Mouse (Mus musculus) limb, embryonic 10.5 days (tissue): ENCODE results near the gene Gli1. TPM values are rescaled to one million over a fixed set of nuclear protein-coding genes. Genes with fewer than 3 reads are reported as not detected.

Source experiments
- DNase-seq: peaks from one replicate; pipeline ENCODE4 v3.0.0-alpha.2; 2017; ENCODE audit warnings: low spot score
- H3K27ac ChIP-seq: fragments of 300-500 bp; sonication (generic); 2 replicates; pipeline ENCODE4 v1.5.1; 2016; ENCODE audit warnings: mild to moderate bottlenecking
- H3K27me3 ChIP-seq: fragments of 300-500 bp; sonication (generic); 2 replicates; pipeline ENCODE4 v1.6.1; 2016; ENCODE audit warnings: low read depth, mild to moderate bottlenecking; ENCODE audit not compliant: poor library complexity, severe bottlenecking
- H3K36me3 ChIP-seq: fragments of 300-500 bp; sonication (generic); 2 replicates; pipeline ENCODE4 v1.6.1; 2016; ENCODE audit warnings: mild to moderate bottlenecking, moderate library complexity
- H3K4me1 ChIP-seq: fragments of 300-500 bp; sonication (generic); 2 replicates; pipeline ENCODE4 v1.6.1; 2016
- H3K4me3 ChIP-seq: fragments of 300-500 bp; sonication (generic); 2 replicates; pipeline ENCODE4 v1.5.1; 2016; ENCODE audit warnings: mild to moderate bottlenecking, moderate library complexity
- H3K9me3 ChIP-seq: fragments of 300-500 bp; sonication (generic); replicated peaks from 2 replicates; pipeline ENCODE4 v1.6.1; 2016; ENCODE audit warnings: mild to moderate bottlenecking
- WGBS: fragments of 180-500 bp; shearing (Covaris S2); methylation state at CpG from one replicate; pipeline ENCODE4 v1.1.7; 2016; 5-methylcytosine and 5-hydroxymethylcytosine counted together
- polyA plus RNA-seq: library from polyadenylated mRNA; unstranded; fragments of >200 nt; fragmentation: Nextera tagmentation; extraction: Ambion mirVana; gene quantifications from 2 replicates; pipeline ENCODE4 v1.2.1, GENCODE M21; 2016

The Gli1 gene
- polyA plus RNA-seq, 1 experiment from 2014 or later, result 10.9 TPM

DNA sequence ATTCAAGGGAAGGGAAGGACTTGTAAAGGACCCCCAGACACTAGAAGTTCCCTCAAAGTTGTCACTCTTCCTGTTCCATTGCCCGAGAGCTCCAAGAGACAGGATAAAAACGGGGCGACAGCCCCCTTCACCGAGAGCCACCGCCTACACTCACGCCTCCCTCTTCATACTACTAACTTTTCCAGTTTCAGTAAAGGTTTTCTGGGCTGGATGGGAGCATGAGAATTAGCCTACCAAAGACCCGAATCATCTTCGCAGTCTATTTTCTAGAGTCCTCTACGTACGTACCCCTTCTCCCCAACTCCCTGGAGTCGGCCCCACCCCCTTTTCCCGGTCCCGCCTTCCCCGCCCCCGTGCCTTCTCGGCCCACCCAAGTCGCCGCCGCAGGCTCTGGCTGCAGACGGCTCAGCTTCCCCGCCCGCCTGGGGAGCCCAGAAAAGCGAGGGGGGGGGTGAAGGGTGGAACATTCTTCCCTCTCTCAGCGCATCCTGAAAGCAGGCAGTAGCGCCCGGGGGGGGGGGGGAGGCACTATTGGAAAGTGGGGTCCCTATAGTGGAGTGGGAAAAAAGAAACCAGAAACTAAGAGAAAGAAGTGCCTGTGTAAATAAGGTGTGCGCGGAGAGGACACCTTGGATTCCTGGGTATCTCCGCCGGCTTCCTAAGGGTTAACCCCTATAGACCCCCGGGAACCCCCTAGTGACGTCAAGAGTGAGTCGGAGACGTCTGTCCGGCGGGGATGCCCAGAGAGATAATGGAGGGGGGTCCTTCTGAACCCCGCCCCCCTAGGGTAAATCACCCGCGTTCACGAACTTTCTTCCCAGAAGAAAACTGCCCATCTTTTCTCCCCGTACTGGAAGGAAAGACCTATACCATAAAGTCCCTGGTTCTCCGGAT, 1.8 kb downstream of the Gli1 start:
- peaks cover 32% of the 10 kb centered on the region for H3K36me3 ChIP-seq
- peaks cover 23% of the 10 kb centered on the region for H3K27me3 ChIP-seq
- under 1% methylated on average over 42 of the region's 42 CpGs for WGBS
- H3K9me3 ChIP-seq, result no peaks in the 10 kb centered on the region
- peaks cover 44% of the 10 kb centered on the region for H3K4me1 ChIP-seq
- DNase-seq, result peak; percentile 90
- peak overlapping the region; percentile 70 for H3K4me3 ChIP-seq
- H3K27ac ChIP-seq, result peak overlapping the region; percentile 94

DNA sequence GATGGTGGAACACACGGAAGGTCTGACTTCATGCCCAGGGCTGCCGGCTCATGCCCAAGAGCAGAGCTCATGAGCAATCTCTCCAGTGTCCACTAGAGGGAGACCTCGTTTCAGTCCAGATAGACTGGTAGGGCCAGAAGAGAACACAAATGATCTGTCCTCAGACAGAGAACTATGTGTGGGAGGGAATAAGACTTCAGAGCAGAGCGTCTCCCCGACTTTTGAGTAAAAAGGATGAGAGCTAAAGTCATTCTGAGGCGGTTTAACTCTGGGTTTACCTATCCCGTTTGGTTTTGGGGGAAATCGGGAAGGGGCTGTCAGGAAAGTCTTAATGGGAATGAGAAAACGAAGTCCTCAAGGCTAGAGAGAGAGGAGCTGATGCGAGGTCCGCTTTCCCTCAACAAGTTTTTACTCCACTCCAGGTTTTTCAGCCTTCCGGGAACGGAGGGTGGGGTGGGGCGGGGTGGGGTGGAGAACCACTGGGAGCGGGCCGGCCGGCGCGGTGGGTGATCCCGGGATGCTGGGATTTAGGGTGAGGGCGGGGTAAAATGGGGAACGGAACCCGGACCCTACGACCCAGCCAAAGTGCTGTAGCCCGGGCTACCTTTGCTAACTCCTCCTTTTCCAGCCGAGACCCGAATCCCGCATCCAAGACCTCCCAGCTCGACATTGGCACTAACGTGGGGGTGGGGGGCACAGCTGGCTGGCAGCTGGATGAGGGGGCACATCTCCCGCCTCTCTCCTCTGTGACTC, 2.7 kb downstream of the Gli1 start:
- under 1% methylated on average over 31 of the region's 31 CpGs for WGBS
- peaks cover 23% of the 10 kb centered on the region for H3K27me3 ChIP-seq
- peak; percentile 89 for DNase-seq

DNA sequence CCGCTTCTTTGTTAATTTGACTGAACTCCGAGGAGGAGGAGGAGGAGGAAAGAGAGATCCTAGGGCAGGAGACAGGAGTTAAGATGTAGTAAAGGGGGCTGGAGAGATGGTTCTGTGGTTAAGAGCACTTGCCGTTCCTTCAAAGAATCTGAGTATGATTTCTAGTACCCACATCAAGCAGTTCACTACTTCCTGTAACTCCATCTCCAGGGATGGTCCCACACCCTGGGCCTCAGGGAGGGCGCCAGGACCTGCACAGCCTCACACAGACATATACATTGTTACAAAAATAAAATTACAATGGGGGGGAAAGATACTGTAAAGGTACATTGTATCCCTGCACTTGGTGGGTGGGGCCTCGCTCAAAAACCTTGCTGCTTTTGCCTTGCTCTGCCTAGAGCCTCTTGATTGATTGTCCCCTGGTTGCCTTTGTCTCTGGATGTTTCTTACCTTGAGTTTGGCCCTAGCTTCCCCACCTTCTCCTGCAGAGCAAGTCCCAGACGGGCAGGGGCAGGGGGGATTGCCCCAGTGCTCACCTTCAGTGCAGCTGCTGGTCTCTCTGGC, 4.2 kb downstream of the Gli1 start:
- Histone ChIP-seq H3K4me1 (peaks cover 44% of the 10 kb centered on the region), H3K4me3 (no peak overlapping the region), H3K36me3 (peaks cover 55% of the 10 kb centered on the region), H3K27me3 (peaks cover 23% of the 10 kb centered on the region), H3K9me3 (no peaks in the 10 kb centered on the region), H3K27ac (no peak overlapping the region)
- WGBS, result 85% methylated on average over 6 of the region's 6 CpGs
- no peak for DNase-seq

More for the DNA sequence above, 2.7 kb downstream of the Gli1 start:
- H3K4me1 ChIP-seq, result peaks cover 44% of the 10 kb centered on the region
- H3K4me3 ChIP-seq, result peak overlapping the region; percentile 70
- H3K36me3 ChIP-seq, result peaks cover 41% of the 10 kb centered on the region
- no peaks in the 10 kb centered on the region for H3K9me3 ChIP-seq
- peak overlapping the region; percentile 94 for H3K27ac ChIP-seq

DNA sequence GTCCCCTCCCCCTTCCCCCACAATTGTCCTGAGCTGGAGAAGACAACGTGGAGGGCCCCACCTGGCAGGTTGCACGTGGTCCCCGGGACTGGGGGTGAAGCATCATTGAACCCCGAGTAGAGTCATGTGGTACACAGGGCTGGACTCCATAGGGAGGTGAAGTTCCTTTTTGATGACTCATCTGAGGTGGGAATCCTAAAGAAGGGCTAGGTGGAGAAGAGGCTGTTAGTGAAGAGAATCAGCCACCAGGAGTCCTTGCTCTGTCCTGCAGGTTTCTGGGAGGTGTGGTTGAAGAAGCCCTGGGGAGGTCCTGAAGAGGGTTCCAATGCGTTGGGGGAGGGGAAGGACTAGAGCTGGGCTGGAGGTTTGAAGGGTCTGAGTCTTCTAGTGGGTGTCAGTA, 4.8 kb downstream of the Gli1 start:
- no peak for DNase-seq
- peaks cover 62% of the 10 kb centered on the region for H3K36me3 ChIP-seq
- WGBS, result 79% methylated on average over 5 of the region's 5 CpGs

DNA sequence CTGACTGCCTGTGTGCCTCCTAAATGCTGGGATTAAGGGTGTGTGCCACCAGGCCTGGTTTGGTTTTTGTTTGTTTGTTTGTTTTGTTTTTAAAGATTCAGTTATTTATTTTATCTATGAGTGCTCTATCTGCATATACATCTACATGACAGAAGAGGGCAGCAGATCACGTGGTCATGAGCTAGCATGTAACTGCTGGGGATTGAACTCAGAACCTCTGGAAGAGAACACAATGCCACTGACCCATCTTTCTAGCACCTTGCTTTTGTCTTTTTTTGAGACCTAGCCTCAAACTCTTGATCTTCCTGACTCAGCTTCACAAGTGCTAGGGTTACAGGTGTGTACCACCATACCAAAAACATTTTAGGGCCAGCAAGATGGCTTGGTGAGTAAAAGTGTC, 6.5 kb downstream of the Gli1 start:
- peaks cover 79% of the 10 kb centered on the region for H3K36me3 ChIP-seq
- 93% methylated on average over 1 of the region's 1 CpGs for WGBS
- no peaks in the 10 kb centered on the region for H3K9me3 ChIP-seq
- H3K4me1 ChIP-seq, result peaks cover 31% of the 10 kb centered on the region
- H3K4me3 ChIP-seq, result no peak overlapping the region
- DNase-seq, result no peak
- H3K27ac ChIP-seq, result no peak overlapping the region
- H3K27me3 ChIP-seq, result peaks cover 27% of the 10 kb centered on the region

More for the DNA sequence above, 4.8 kb downstream of the Gli1 start:
- peaks cover 42% of the 10 kb centered on the region for H3K4me1 ChIP-seq
- no peaks in the 10 kb centered on the region for H3K9me3 ChIP-seq
- no peak overlapping the region for H3K27ac ChIP-seq
- H3K27me3 ChIP-seq, result peaks cover 26% of the 10 kb centered on the region
- no peak overlapping the region for H3K4me3 ChIP-seq

DNA sequence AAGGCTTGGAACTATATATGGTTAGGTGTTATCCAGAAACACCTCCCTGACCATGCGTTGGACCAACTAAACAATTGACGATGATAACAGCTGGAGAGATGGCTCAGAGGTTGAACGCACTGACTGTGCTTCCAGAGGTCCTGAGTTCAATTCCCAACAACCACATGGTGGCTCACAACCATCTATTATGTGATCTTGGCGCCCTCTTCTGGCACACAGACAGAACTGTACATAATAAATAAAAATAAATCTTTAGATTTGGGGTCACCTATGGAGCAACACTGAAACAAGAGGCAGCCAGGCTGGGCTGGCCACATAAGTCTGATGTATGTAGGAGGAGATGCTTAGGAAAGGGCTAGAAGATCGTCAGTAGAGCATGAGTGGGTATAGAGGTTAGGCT, 8.6 kb downstream of the Gli1 start:
- no peak overlapping the region for H3K27ac ChIP-seq
- H3K9me3 ChIP-seq, result no peaks in the 10 kb centered on the region
- H3K4me3 ChIP-seq, result no peak overlapping the region
- 66% methylated on average over 5 of the region's 5 CpGs for WGBS
- peaks cover 43% of the 10 kb centered on the region for H3K27me3 ChIP-seq
- peaks cover 93% of the 10 kb centered on the region for H3K36me3 ChIP-seq
- DNase-seq, result no peak
- peaks cover 14% of the 10 kb centered on the region; the same call in 1 of the 2 replicates for H3K4me1 ChIP-seq

DNA sequence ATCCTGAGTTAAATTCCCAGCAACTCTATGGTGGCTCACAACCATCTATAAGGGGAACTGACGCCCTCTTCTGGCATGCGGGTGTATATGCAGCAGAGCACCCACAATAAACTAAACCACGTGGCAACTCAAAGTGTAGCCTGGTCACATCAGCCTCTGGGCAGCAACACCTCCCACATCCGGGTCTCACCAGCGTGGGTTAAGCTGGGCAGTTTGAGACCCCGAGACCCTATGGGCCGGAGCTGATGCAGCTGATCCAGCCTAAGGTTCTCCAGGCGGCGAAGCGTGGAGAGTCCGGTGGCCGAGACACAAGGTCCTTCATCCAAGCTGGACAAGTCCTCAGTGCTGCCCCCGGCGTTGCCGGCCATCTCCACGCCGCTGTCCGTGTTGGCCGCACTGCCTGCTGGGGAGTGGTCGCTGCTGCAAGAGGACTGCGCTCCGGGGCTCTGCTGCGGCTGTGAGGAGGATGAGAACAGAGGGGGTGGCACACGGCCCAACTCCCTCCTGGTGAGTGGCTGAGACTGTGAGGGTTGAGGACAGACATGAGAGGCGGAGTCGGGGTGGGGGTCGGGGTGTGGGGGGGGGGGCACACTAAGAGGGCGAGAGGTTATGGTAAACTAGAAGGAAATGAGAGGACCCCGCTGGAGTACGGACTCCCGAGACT, 9.4 kb downstream of the Gli1 start:
- 31% methylated on average over 31 of the region's 31 CpGs for WGBS
- H3K4me1 ChIP-seq, result peaks cover 14% of the 10 kb centered on the region; the same call in 1 of the 2 replicates
- peak overlapping the region; percentile 63; the same call in 1 of the 2 replicates for H3K27ac ChIP-seq
- peaks cover 45% of the 10 kb centered on the region for H3K27me3 ChIP-seq
- H3K36me3 ChIP-seq, result peaks cover 87% of the 10 kb centered on the region
- H3K9me3 ChIP-seq, result no peaks in the 10 kb centered on the region
- peak; percentile 51 for DNase-seq
- peak overlapping the region; percentile 36 for H3K4me3 ChIP-seq

DNA sequence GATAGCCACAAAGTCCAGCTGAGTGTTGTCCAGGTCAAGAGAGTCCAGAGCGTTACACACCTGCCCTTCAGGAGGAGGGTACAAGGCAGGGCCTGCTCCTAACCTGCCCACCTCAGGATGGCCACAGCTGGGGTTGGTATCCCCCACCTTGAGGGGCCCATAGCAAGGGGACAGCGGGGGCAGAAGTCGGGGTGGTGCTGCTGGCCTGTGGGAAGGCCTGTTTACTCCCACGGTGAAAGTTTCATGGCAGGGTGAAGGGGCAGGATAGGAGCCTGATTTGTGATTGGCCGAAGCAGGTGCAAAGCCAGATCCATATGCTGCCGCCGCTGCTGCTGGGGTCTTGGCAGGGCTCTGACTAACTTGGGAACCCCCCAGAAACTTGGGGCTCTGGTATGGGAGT, 11.6 kb downstream of the Gli1 start:
- DNase-seq, result no peak
- Histone ChIP-seq H3K4me1 (peaks cover 33% of the 10 kb centered on the region), H3K4me3 (no peak overlapping the region), H3K36me3 (peaks cover 67% of the 10 kb centered on the region), H3K27me3 (peaks cover 61% of the 10 kb centered on the region), H3K27ac (no peak overlapping the region), H3K9me3 (no peaks in the 10 kb centered on the region)
- WGBS, result 79% methylated on average over 7 of the region's 7 CpGs

DNA sequence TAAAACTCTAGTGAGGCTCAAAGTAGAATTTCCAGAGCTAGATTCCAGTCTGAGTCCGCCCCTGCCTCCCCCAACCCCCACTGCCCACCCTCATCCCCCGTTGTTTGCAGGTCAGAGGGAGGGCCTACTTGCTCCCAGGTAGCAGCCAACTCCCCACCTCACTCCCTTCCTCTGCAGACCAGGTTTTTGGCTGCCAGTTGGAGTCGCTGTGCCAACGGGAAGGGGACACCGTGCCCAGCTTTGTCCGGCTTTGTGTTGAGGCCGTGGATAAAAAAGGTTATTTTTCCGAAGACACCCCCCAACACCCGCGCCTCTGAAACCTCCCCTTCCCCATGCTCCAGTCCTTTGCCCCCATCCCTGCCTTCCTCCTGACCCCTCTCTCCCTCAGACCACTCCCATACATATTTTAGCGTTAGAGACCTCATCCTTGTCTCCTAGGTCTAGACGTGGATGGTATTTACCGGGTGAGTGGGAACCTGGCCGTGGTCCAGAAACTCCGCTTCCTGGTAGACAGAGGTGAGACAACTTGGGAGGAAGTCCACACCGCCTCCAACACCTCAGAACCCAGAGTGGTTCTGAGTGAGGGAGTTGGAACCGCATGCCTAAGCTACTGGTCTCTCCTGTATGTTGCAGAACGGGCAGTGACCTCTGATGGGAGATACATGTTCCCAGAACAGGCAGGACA, 14.2 kb downstream of the Gli1 start:
- Histone ChIP-seq H3K9me3 (no peaks in the 10 kb centered on the region), H3K27ac (no peak overlapping the region), H3K36me3 (peaks cover 41% of the 10 kb centered on the region), H3K4me3 (peak overlapping the region; percentile 65), H3K4me1 (peaks cover 45% of the 10 kb centered on the region), H3K27me3 (peaks cover 72% of the 10 kb centered on the region)
- 48% methylated on average over 18 of the region's 18 CpGs for WGBS
- DNase-seq, result no peak

DNA sequence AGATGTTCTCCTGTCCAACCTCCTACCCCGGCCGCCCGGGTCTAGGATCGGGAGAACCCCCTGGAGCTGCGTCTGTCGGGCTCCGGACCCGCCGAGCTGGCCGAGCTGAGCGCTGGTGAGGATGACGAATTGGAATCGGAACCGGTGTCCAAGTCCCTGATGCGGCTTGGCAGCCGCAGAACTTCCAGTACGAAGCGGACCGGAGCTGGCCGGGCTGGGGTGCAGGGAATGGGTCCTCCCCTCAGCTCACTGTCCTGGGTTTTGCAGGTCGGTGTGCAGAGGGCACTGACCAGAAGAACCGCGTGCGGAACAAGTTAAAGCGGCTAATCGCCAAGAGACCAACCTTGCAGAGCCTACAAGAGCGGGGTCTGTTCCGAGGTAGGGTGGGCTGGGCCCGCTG, 14.9 kb downstream of the Gli1 start:
- H3K27me3 ChIP-seq, result peaks cover 77% of the 10 kb centered on the region
- peak overlapping the region; percentile 65 for H3K4me3 ChIP-seq
- peak; percentile 64 for DNase-seq
- WGBS, result 4% methylated on average over 29 of the region's 29 CpGs
- peak overlapping the region; percentile 82 for H3K27ac ChIP-seq
- peaks cover 43% of the 10 kb centered on the region for H3K4me1 ChIP-seq
- H3K36me3 ChIP-seq, result peaks cover 33% of the 10 kb centered on the region
- no peaks in the 10 kb centered on the region for H3K9me3 ChIP-seq

DNA sequence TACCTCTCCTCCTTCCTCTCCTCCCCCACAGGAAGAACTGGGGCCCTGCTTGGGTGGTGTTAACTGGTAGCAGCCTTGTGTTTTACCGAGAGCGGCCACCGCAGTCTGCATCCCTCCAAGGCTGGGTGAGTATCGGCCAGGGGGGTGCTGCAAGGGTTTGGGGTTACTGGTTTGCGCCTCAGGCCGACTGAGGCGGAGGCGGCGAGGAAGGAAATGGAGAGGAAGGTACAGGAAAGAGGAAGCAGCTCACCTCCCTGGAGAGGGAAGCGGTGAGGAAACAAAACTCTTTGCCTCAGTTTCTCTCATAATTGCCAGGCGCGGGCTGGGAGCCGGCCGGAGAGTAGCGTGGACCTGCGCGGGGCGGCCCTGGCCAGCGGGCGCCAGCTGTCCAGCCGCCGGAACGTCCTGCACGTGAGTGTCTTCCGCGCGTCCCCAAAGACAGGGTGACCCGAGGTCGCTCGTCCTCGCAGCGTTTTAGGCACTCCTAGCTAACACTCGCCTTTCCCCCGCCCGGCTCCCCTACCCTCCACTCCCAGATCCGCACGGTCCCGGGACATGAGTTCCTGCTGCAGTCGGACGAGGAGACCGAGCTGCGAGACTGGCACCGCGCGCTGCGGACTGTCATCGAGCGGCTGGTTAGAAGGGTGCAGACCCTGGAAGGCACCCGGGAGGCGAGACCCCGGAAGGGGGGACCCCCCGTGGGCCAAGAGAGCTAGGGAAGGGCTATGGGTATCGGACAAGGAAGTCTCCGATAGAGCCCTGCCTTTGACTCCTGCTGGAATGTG, 15.6 kb downstream of the Gli1 start:
- H3K27ac ChIP-seq, result peak overlapping the region; percentile 82
- WGBS, result under 1% methylated on average over 54 of the region's 54 CpGs
- H3K4me3 ChIP-seq, result peak overlapping the region; percentile 65
- H3K4me1 ChIP-seq, result peaks cover 43% of the 10 kb centered on the region
- DNase-seq, result peak; percentile 73
- H3K36me3 ChIP-seq, result peaks cover 27% of the 10 kb centered on the region
- H3K9me3 ChIP-seq, result no peaks in the 10 kb centered on the region
- H3K27me3 ChIP-seq, result peaks cover 75% of the 10 kb centered on the region
